Mouse (Mus musculus) liver, embryonic 13.5 days (tissue): ENCODE results near the gene Syn3. TPM values are rescaled to one million over a fixed set of nuclear protein-coding genes. Genes with fewer than 3 reads are reported as not detected.
A peak's percentile ranks its signal among the peaks of the same experiment; 100 is the strongest.

Experiments used
- ATAC-seq: fragments of 200-750 bp; cut with Nextera tagmentation; 2 replicates; pipeline ENCODE4 v1.8.0; 2017; ENCODE audit warnings: low read depth, mild to moderate bottlenecking, moderate number of reproducible peaks, moderate library complexity
- DNase-seq: peaks from one replicate; pipeline ENCODE4 v3.0.0; 2022
- H3K27ac ChIP-seq: fragments of 300-500 bp; sonication (generic); 2 replicates; pipeline ENCODE4 v1.5.1; 2015; ENCODE audit warnings: moderate library complexity, mild to moderate bottlenecking, inconsistent platforms
- H3K27me3 ChIP-seq: fragments of 300-500 bp; sonication (generic); 2 replicates; pipeline ENCODE4 v1.6.1; 2015; ENCODE audit warnings: mild to moderate bottlenecking, inconsistent platforms
- H3K36me3 ChIP-seq: fragments of 300-500 bp; sonication (generic); 2 replicates; pipeline ENCODE4 v1.6.1; 2015; ENCODE audit warnings: mild to moderate bottlenecking, inconsistent platforms
- H3K4me1 ChIP-seq: fragments of 300-500 bp; sonication (generic); replicated peaks from 2 replicates; pipeline ENCODE4 v1.6.1; 2015; ENCODE audit warnings: inconsistent platforms
- H3K4me2 ChIP-seq: fragments of 300-500 bp; sonication (generic); 2 replicates; pipeline ENCODE4 v1.6.1; 2015; ENCODE audit warnings: inconsistent platforms, mild to moderate bottlenecking, moderate library complexity
- H3K4me3 ChIP-seq: fragments of 300-500 bp; sonication (generic); replicated peaks from 2 replicates; pipeline ENCODE4 v1.5.1; 2015; ENCODE audit warnings: mild to moderate bottlenecking, inconsistent platforms
- H3K9ac ChIP-seq: fragments of 300-500 bp; sonication (generic); 2 replicates; pipeline ENCODE4 v1.6.1; 2015; ENCODE audit warnings: mild to moderate bottlenecking, inconsistent platforms
- H3K9me3 ChIP-seq: fragments of 300-500 bp; sonication (generic); replicated peaks from 2 replicates; pipeline ENCODE4 v1.6.1; 2016; ENCODE audit warnings: inconsistent platforms
- WGBS: fragments of 180-500 bp; shearing (Covaris S2); methylation state at CpG from one replicate; pipeline ENCODE4 v1.1.7; 2015; ENCODE audit not compliant: insufficient replicate concordance; 5-methylcytosine and 5-hydroxymethylcytosine counted together
- polyA plus RNA-seq: library from polyadenylated mRNA; unstranded; fragments of >200 nt; fragmentation: Nextera tagmentation; extraction: Ambion mirVana; gene quantifications from 2 replicates; pipeline ENCODE4 v1.2.1, GENCODE M21; 2015

Gene Syn3
- polyA plus RNA-seq, 1 experiment from 2014 or later, result 0.14 TPM

GRCm38 (mm10) chr10:86363669-86364309, 134.9 kb downstream of the Syn3 start:
- 62% methylated on average over 8 of the region's 8 CpGs for WGBS
- no peak for DNase-seq
- H3K9ac ChIP-seq, result no peak overlapping the region

GRCm38 (mm10) chr10:86359699-86360098, 139.0 kb downstream of the Syn3 start:
- H3K9ac ChIP-seq, result no peak overlapping the region
- no peak overlapping the region for H3K27ac ChIP-seq
- ATAC-seq (no peak), DNase-seq (no peak)
- no peaks in the 10 kb centered on the region for H3K27me3 ChIP-seq
- no peaks in the 10 kb centered on the region for H3K36me3 ChIP-seq
- no peaks in the 10 kb centered on the region for H3K9me3 ChIP-seq
- H3K4me1 ChIP-seq, result peaks cover 25% of the 10 kb centered on the region
- no peak overlapping the region for H3K4me2 ChIP-seq
- 53% methylated on average over 4 of the region's 4 CpGs for WGBS
- no peak overlapping the region for H3K4me3 ChIP-seq

More at GRCm38 (mm10) chr10:86363669-86364309, 134.9 kb downstream of the Syn3 start:
- H3K9me3 ChIP-seq, result no peaks in the 10 kb centered on the region
- H3K27me3 ChIP-seq, result 0 out of 2 replicates have a peak, but pooled peaks cover 4% of the 10 kb centered on the region
- ATAC-seq, result no peak
- peaks cover 17% of the 10 kb centered on the region for H3K4me1 ChIP-seq
- H3K27ac ChIP-seq, result no peak overlapping the region
- no peak overlapping the region for H3K4me3 ChIP-seq
- H3K36me3 ChIP-seq, result no peaks in the 10 kb centered on the region
- H3K4me2 ChIP-seq, result no peak overlapping the region

GRCm38 (mm10) chr10:86359208-86359607, 139.5 kb downstream of the Syn3 start:
- Histone ChIP-seq H3K4me2 (no peak overlapping the region), H3K36me3 (no peaks in the 10 kb centered on the region), H3K9ac (no peak overlapping the region), H3K9me3 (no peaks in the 10 kb centered on the region), H3K4me3 (no peak overlapping the region), H3K27me3 (no peaks in the 10 kb centered on the region), H3K27ac (no peak overlapping the region), H3K4me1 (peaks cover 29% of the 10 kb centered on the region)
- DNase-seq (no peak), ATAC-seq (no peak)
- WGBS, result 68% methylated on average over 2 of the region's 2 CpGs

- Histone ChIP-seq H3K4me2 (no peak overlapping the region), H3K27me3 (no peaks in the 10 kb centered on the region), H3K9me3 (no peaks in the 10 kb centered on the region), H3K9ac (no peak overlapping the region), H3K27ac (no peak overlapping the region), H3K4me3 (no peak overlapping the region), H3K36me3 (no peaks in the 10 kb centered on the region), H3K4me1 (peaks cover 36% of the 10 kb centered on the region)
- 64% methylated on average over 7 of the region's 7 CpGs for WGBS
- ATAC-seq (no peak), DNase-seq (no peak)
Observed at GRCm38 (mm10) chr10:86358307-86358975, 140.3 kb downstream of the Syn3 start.

GRCm38 (mm10) chr10:86356819-86357563, 141.7 kb downstream of the Syn3 start:
- Histone ChIP-seq H3K36me3 (no peaks in the 10 kb centered on the region), H3K9me3 (no peaks in the 10 kb centered on the region), H3K4me3 (no peak overlapping the region), H3K9ac (no peak overlapping the region), H3K4me2 (peak overlapping the region; percentile 13; the same call in 1 of the 2 replicates), H3K27ac (peak overlapping the region; percentile 76), H3K27me3 (no peaks in the 10 kb centered on the region), H3K4me1 (peaks cover 51% of the 10 kb centered on the region)
- DNase-seq (peak; percentile 36), ATAC-seq (peak; percentile 27; the same call in 1 of the 2 replicates)
- 41% methylated on average over 5 of the region's 5 CpGs for WGBS

- H3K4me3 ChIP-seq, result 0 out of 2 replicates have a peak overlapping the region, but pooled peaks have one; percentile 4
- no peaks in the 10 kb centered on the region for H3K27me3 ChIP-seq
- peak; percentile 97 for ATAC-seq
- peaks cover 76% of the 10 kb centered on the region for H3K4me1 ChIP-seq
- peak overlapping the region; percentile 58 for H3K4me2 ChIP-seq
- no peaks in the 10 kb centered on the region for H3K9me3 ChIP-seq
- no peaks in the 10 kb centered on the region for H3K36me3 ChIP-seq
- DNase-seq, result peak; percentile 73
- 30% methylated on average over 3 of the region's 3 CpGs for WGBS
- H3K27ac ChIP-seq, result peak overlapping the region; percentile 95
- peak overlapping the region; percentile 58 for H3K9ac ChIP-seq
Observed at GRCm38 (mm10) chr10:86352521-86352920, 146.2 kb downstream of the Syn3 start.

GRCm38 (mm10) chr10:86351287-86351686, 147.4 kb downstream of the Syn3 start:
- H3K4me2 ChIP-seq, result peak overlapping the region; percentile 58; the same call in 1 of the 2 replicates
- ATAC-seq, result peak; percentile 71
- peak overlapping the region; percentile 58 for H3K9ac ChIP-seq

GRCm38 (mm10) chr10:86346235-86346840, 152.4 kb downstream of the Syn3 start:
- Histone ChIP-seq H3K27me3 (no peaks in the 10 kb centered on the region), H3K4me1 (peaks cover 45% of the 10 kb centered on the region), H3K4me3 (no peak overlapping the region), H3K27ac (no peak overlapping the region), H3K36me3 (no peaks in the 10 kb centered on the region), H3K4me2 (no peak overlapping the region), H3K9ac (no peak overlapping the region), H3K9me3 (no peaks in the 10 kb centered on the region)
- WGBS, result 63% methylated on average over 3 of the region's 3 CpGs
- ATAC-seq (no peak), DNase-seq (no peak)

More at GRCm38 (mm10) chr10:86351287-86351686, 147.4 kb downstream of the Syn3 start:
- Histone ChIP-seq H3K36me3 (no peaks in the 10 kb centered on the region), H3K4me3 (no peak overlapping the region), H3K27me3 (no peaks in the 10 kb centered on the region), H3K4me1 (peaks cover 65% of the 10 kb centered on the region), H3K9me3 (no peaks in the 10 kb centered on the region), H3K27ac (peak overlapping the region; percentile 95)
- DNase-seq, result peak; percentile 41
- 17% methylated on average over 2 of the region's 2 CpGs for WGBS

- no peak overlapping the region for H3K9ac ChIP-seq
- 80% methylated on average over 9 of the region's 9 CpGs for WGBS
- ATAC-seq (no peak), DNase-seq (no peak)
- H3K27ac ChIP-seq, result no peak overlapping the region
- no peaks in the 10 kb centered on the region for H3K36me3 ChIP-seq
- H3K27me3 ChIP-seq, result no peaks in the 10 kb centered on the region
- no peak overlapping the region for H3K4me2 ChIP-seq
- H3K4me1 ChIP-seq, result peaks cover 45% of the 10 kb centered on the region
- H3K9me3 ChIP-seq, result no peaks in the 10 kb centered on the region
- H3K4me3 ChIP-seq, result no peak overlapping the region
Observed at GRCm38 (mm10) chr10:86345645-86346044, 153.1 kb downstream of the Syn3 start.

GRCm38 (mm10) chr10:86344654-86345053, 154.0 kb downstream of the Syn3 start:
- H3K4me1 ChIP-seq, result peaks cover 46% of the 10 kb centered on the region
- H3K4me2 ChIP-seq, result no peak overlapping the region
- DNase-seq (no peak), ATAC-seq (no peak)
- H3K36me3 ChIP-seq, result no peaks in the 10 kb centered on the region
- H3K4me3 ChIP-seq, result no peak overlapping the region
- 89% methylated on average over 6 of the region's 6 CpGs for WGBS
- H3K27ac ChIP-seq, result no peak overlapping the region
- H3K9ac ChIP-seq, result no peak overlapping the region
- no peaks in the 10 kb centered on the region for H3K9me3 ChIP-seq
- H3K27me3 ChIP-seq, result no peaks in the 10 kb centered on the region

- Histone ChIP-seq H3K4me1 (peaks cover 49% of the 10 kb centered on the region), H3K27me3 (no peaks in the 10 kb centered on the region), H3K4me2 (no peak overlapping the region), H3K27ac (no peak overlapping the region), H3K9ac (no peak overlapping the region), H3K4me3 (no peak overlapping the region), H3K9me3 (no peaks in the 10 kb centered on the region), H3K36me3 (no peaks in the 10 kb centered on the region)
- DNase-seq, result no peak
- no peak for ATAC-seq
- WGBS, result 83% methylated on average over 7 of the region's 7 CpGs
Observed at GRCm38 (mm10) chr10:86343931-86344330, 154.8 kb downstream of the Syn3 start.
